ENCODE assay signal across 32 mouse cellular contexts in the genomic region with DNA sequence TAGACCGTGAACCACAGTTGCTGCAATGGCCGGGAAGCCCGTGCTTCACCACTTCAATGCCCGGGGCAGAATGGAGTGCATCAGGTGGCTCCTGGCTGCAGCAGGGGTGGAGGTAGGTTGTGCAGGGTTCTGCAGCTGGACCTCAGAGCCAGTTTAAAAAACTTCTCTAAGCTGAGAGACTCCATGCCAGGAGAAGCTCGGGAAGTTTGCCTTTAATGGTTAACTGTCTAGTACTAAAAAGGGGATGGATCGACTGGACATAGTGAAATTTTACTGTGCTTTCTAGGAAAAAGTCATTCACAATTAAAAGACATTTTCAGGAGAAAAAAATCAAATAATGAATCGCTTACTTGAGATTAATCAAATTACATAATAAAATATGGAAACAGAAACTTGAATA. TPM values are rescaled to one million over a fixed set of nuclear protein-coding genes. Genes with fewer than 3 reads are reported as not detected.
"Had no signal": no experiment of that assay in that cellular context is flagged by ENCODE, and none has a peak within 500 bp of the region (broad histone marks: within the 10 kb centered on the region; RNA-seq: fewer than 3 reads in every experiment).

No protein-coding gene starts in this region.

RNA-seq across cellular contexts. Expression of a gene that starts 5.1 kb away (rescaled TPM):
- polyA plus RNA-seq: limb, embryonic 10.5 days; limb, embryonic 11.5 days; limb, embryonic 12.5 days; limb, embryonic 13.5 days; limb, embryonic 14.5 days; liver, adult 2 months; liver, embryonic 11.5 days; liver, embryonic 12.5 days; liver, embryonic 13.5 days; liver, embryonic 14.5 days; liver, embryonic 15.5 days; liver, embryonic 16.5 days; liver, postnatal 0 days; lung, adult 2 months; lung, embryonic 14.5 days; lung, embryonic 15.5 days; lung, embryonic 16.5 days; macrophage; midbrain, embryonic 10.5 days; midbrain, embryonic 11.5 days; midbrain, embryonic 12.5 days; midbrain, embryonic 13.5 days; midbrain, embryonic 14.5 days; midbrain, embryonic 15.5 days; midbrain, embryonic 16.5 days; midbrain, postnatal 0 days; neural tube, embryonic 11.5 days; neural tube, embryonic 12.5 days; neural tube, embryonic 13.5 days had no signal

RNA-seq across cellular contexts. Expression of a gene that starts 19.8 kb away (rescaled TPM):
- polyA plus RNA-seq: limb, embryonic 10.5 days; limb, embryonic 11.5 days; limb, embryonic 12.5 days; limb, embryonic 13.5 days; limb, embryonic 14.5 days; limb, embryonic 15.5 days; liver, adult 2 months; liver, embryonic 11.5 days; liver, embryonic 12.5 days; liver, embryonic 13.5 days; liver, embryonic 14.5 days; liver, embryonic 15.5 days; liver, embryonic 16.5 days; liver, postnatal 0 days; lung, adult 2 months; lung, embryonic 14.5 days; lung, embryonic 15.5 days; lung, embryonic 16.5 days; lung, postnatal 0 days; macrophage; midbrain, embryonic 10.5 days; midbrain, embryonic 11.5 days; midbrain, embryonic 12.5 days; midbrain, embryonic 13.5 days; midbrain, embryonic 14.5 days; midbrain, embryonic 15.5 days; midbrain, embryonic 16.5 days; midbrain, postnatal 0 days; myocyte; neural tube, embryonic 11.5 days; neural tube, embryonic 12.5 days; neural tube, embryonic 13.5 days had no signal

RNA-seq across cellular contexts. Expression of a gene that starts 32.6 kb away (rescaled TPM):
- polyA plus RNA-seq: limb, embryonic 10.5 days; limb, embryonic 11.5 days; limb, embryonic 12.5 days; limb, embryonic 13.5 days; limb, embryonic 14.5 days; limb, embryonic 15.5 days; liver, adult 2 months; liver, embryonic 11.5 days; liver, embryonic 12.5 days; liver, embryonic 13.5 days; liver, embryonic 14.5 days; liver, embryonic 15.5 days; liver, embryonic 16.5 days; liver, postnatal 0 days; lung, adult 2 months; lung, embryonic 14.5 days; lung, embryonic 15.5 days; lung, embryonic 16.5 days; lung, postnatal 0 days; macrophage; midbrain, embryonic 10.5 days; midbrain, embryonic 11.5 days; midbrain, embryonic 12.5 days; midbrain, embryonic 13.5 days; midbrain, embryonic 14.5 days; midbrain, embryonic 15.5 days; midbrain, embryonic 16.5 days; midbrain, postnatal 0 days; myocyte; neural tube, embryonic 11.5 days; neural tube, embryonic 12.5 days; neural tube, embryonic 13.5 days had no signal

RNA-seq across cellular contexts. Expression of a gene that starts 37.9 kb away (rescaled TPM):
- polyA plus RNA-seq: limb, embryonic 10.5 days; limb, embryonic 11.5 days; limb, embryonic 12.5 days; limb, embryonic 13.5 days; liver, embryonic 11.5 days; liver, embryonic 12.5 days; liver, embryonic 13.5 days; liver, embryonic 14.5 days; lung, embryonic 14.5 days; lung, embryonic 15.5 days; lung, embryonic 16.5 days; macrophage; midbrain, embryonic 10.5 days; midbrain, embryonic 11.5 days; midbrain, embryonic 12.5 days; midbrain, embryonic 13.5 days; midbrain, embryonic 14.5 days; midbrain, embryonic 15.5 days; midbrain, embryonic 16.5 days; midbrain, postnatal 0 days; neural tube, embryonic 11.5 days; neural tube, embryonic 12.5 days; neural tube, embryonic 13.5 days had no signal
